Mouse (Mus musculus) erythroblast, embryonic 14.5 days (primary cell): ENCODE data around the gene Slc6a6.

Experiments
- GATA1 ChIP-seq: IDR thresholded peaks from 2 replicates; pipeline ENCODE4 v1.6.1; 2012; ENCODE audit warnings: low read length, inconsistent platforms, mixed read lengths
- TAL1 ChIP-seq: IDR thresholded peaks from 3 replicates; pipeline ENCODE4 v1.6.1; 2012; ENCODE audit warnings: low read length, inconsistent platforms, mixed read lengths

GRCm38 (mm10) chr6:91634417-91634816 lies 49.4 kb upstream of the Slc6a6 start:
- TF ChIP-seq GATA1 (no peak), TAL1 (no peak)
